Mouse (Mus musculus): ENCODE results near the gene Pram1.

Pram1 gene

DNA sequence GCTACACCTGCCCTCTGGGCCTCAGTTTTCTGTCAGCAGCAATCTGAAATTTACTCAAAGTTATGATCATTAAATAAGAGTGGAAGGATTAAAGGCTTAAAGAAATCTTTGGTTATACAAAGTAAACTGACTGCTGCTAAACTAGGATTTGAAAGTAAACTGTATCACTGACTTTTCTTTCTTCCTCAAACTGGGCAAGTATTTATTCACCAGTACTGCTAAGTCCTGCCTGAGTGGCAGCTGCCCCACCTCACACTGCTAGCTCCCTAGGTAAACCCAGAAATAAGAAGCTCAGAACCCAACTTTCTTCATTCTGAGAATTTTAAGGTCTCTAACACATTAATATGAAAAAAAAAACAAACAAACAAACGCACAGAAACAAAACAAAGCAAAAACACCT is 36.0 kb downstream of the Pram1 start:
- no peak for DNase-seq

DNA sequence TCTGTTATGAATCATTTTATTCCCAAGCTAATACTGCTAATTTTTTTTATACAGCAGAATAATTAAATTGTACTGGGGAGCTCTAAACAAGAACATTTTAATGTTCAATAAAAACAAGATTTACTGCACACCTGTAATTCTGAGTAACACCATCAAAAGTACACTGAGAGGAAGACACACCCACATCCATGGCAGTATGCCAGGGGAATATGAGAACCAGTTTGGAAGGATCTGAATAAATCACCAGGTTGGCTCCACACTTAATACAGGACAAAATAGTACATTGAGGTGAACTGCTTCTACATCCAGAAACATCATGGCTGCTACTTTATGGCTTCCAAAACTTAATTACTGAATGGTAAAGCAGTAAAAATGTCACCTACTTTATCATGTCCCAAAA is 37.6 kb downstream of the Pram1 start:
- peak; percentile 56 to 70 for DNase-seq

GRCm38 (mm10) chr17:33676086-33676485 is 38.2 kb downstream of the Pram1 start:
- DNase-seq, result no peak

DNA sequence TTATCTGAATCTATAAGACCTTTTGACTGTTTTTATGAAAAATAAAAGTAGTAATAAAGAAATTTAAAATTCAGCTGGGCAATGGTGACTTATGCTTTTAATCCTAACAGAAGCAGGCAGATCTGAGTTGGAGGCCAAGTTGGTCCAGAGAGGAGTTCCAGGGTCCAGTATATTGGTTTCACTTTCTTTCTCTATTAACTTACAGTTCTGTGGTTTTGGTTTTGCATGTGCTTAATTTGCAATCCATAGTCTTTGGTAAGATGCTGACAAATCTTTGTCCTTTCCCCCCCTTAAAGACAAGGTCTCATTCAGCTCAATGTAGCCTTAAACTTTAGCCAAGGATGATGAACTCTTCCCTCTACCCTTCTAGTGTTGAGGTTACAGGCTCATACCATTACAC is 40.9 kb downstream of the Pram1 start:
- DNase-seq, result no peak

- no peak for DNase-seq
Measured at GRCm38 (mm10) chr17:33681767-33682166, 43.9 kb downstream of the Pram1 start.

GRCm38 (mm10) chr17:33684671-33685231 is 46.9 kb downstream of the Pram1 start:
- DNase-seq, result peak; percentile 64 to 80

DNA sequence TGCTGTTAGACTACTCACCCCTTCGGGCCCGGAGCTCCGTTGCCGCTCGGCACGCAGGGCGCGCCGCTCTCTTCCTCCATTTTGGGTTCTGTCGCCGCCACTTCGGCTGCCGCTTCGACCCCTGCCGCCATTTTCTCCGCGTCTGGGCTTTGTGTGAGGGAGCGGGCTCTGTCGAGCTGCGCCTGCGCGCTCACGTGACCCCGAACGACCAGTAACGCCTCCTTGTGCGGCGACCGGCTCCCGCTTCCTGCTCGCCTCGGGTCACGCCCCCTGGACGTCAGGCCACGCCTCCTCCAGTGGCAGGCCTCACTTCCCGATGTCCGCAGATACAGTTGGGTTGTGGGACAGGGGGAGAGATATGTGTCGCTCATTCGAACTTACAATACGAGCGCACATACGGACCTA is 47.4 kb downstream of the Pram1 start:
- peak; percentile 99 to 100 for DNase-seq

- DNase-seq, result no peak
Measured at GRCm38 (mm10) chr17:33686760-33687159, 48.9 kb downstream of the Pram1 start, which contains the start of gene Hnrnpm. Gene Hnrnpm (minus strand): TSS chr17:33686860.
